ENCODE assay signal across 14 mouse cellular contexts in the genomic region with DNA sequence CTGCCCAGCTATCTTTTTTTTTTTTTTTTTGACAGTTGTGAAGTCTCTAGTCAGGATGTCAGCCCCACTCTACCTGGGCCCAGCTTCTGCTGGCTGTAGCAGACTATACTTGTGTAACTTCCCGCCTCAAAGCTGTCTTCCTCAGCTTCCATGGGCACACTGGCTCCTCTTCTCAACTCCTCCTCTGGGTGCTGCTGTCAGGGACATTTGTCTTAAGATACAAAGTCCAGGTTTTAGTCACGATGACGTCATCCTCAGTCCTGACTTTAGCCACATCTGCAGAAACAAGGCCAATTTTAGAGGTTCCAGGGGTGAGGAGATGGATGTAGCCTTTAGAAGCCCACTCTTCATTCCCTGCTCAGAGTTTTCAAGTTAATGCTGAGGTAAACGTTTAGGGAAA.
"Had no signal": no experiment of that assay in that cellular context is flagged by ENCODE, and none has a peak within 500 bp of the region (broad histone marks: within the 10 kb centered on the region; RNA-seq: fewer than 3 reads in every experiment).

No protein-coding gene starts in this region.

- ATAC-seq: liver, embryonic 12.5 days; midbrain, embryonic 16.5 days had no signal

- H3K4me2 ChIP-seq: limb, embryonic 13.5 days; liver, embryonic 12.5 days; lung, embryonic 15.5 days; midbrain, embryonic 12.5 days; neural tube, embryonic 13.5 days had no signal

- H3K9ac ChIP-seq: limb, embryonic 13.5 days; liver, embryonic 12.5 days; lung, embryonic 15.5 days; midbrain, embryonic 12.5 days; neural tube, embryonic 13.5 days had no signal

- H3K27me3 ChIP-seq: limb, embryonic 13.5 days; liver, embryonic 12.5 days; lung, embryonic 15.5 days; midbrain, embryonic 12.5 days; neural tube, embryonic 13.5 days had no signal

- H3K36me3 ChIP-seq: midbrain, embryonic 12.5 days had no signal

- H3K9me3 ChIP-seq: limb, embryonic 13.5 days; liver, embryonic 12.5 days; lung, embryonic 15.5 days; midbrain, embryonic 12.5 days; neural tube, embryonic 13.5 days had no signal

- DNase-seq: kidney, adult 8-10 months; lung, postnatal 14 days; retina, postnatal 1 day; right cerebral cortex, postnatal 4 days; spleen, adult 18-20 months; thymus, adult 18-20 months; thymus, postnatal 14 days had no signal

- H3K4me3 ChIP-seq: layer of hippocampus, adult 2 months; limb, embryonic 13.5 days; liver, embryonic 12.5 days; lung, embryonic 15.5 days; midbrain, embryonic 12.5 days; neural tube, embryonic 13.5 days had no signal

- H3K27ac ChIP-seq: liver, embryonic 12.5 days; lung, embryonic 15.5 days; midbrain, embryonic 12.5 days; neural tube, embryonic 13.5 days had no signal
